Mouse (Mus musculus): ENCODE results near the gene Prf1.

Gene Prf1

GRCm38 (mm10) chr10:61290016-61290415, 7.6 kb upstream of the Prf1 start:
- DNase-seq: no peak

DNA sequence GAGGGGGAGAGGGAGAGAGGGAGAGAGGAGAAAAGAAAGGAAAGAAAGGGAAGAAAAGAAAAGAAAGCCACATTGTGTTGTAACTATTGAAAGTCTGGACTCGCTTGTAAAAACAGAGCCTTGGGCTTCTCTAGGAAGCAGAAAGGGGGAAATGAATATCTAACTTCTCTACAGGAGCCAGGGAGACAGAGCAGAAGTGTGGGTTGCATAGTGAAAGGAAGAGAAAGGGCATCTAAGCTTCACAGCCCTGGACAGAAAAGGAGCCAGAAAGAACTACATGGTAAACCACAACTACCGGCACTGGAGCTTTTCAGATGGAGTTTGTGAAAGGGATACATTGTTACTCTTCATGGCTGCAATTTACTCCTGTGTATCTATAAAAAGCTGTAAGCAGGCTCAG, 7.2 kb upstream of the Prf1 start:
- DNase-seq: no peak

- DNase-seq: no peak
Measured at GRCm38 (mm10) chr10:61294242-61294641, 3.4 kb upstream of the Prf1 start.

- DNase-seq: no peak
Measured at GRCm38 (mm10) chr10:61296713-61297445, 754 bp upstream of the Prf1 start.

DNA sequence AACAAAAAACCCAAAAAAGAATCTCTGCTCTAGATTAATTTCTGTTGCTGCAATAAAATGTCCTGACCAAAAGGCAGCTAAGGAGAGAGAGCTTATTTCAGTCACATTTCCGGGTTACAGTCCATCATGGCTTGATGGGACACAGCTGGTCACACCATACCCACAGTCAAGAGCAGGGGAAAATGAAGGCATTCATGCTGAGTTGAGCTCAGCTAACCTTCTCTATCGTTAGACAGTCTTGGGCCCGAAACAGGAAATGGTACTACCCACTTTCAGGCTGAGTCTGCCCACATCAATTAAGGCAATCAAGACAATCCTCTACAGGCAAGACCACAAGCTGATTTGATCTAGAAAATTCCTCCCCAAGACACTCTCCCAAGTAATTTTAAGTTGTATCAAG, 3.4 kb downstream of the Prf1 start:
- no peak for DNase-seq

DNA sequence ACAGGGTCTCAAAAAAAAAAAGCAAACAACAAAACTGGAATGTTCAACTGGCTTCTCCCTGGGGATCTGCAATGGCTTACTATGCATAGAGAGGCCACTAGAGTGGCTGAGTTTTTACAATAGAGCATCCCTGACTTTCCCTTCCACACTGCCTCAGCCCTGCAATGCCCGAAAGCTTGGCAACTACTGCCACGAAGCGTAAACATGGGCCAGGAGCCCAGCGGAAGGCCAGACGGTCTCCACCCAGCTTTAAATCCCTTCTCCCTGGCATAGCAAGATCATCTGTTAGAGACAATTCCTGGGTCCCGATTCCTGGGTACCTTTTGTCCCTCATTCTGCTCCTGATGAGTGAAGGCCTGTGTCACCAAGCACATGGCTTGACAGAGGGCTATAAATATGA, 6.4 kb downstream of the Prf1 start:
- DNase-seq: no peak

DNA sequence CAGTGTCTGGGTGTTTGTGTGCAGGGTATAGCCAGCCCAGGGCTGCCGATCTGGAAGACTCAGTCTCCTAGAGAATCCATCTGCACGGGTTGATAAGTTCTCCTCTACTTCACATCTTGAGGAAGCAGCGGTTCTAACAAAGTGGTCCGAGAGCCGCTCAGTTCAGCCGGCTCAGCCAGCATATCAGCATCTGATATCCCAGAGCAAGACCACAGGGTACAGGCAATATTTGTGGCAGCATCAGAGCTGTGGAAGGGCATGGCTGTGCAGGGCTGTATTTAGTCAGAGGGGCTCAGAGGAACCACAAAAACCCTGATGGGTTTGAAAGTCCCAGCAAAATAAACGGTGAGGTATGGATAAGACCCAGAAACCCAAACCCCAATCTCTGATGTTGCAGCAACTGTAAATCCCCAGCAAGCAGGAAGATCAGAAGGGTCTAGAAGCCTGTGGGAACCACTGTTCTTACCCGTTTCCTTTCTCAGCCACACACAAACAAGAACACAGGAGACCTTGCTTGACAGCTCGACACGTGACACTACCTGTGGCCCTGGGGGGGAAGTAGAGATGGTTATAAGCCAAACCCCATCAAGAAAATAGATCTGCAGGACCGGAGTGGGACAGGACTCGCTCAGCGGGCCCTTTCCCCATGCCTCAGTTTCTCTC, 8.4 kb downstream of the Prf1 start:
- no peak for DNase-seq

- DNase-seq: peak; percentile 45
Measured at GRCm38 (mm10) chr10:61308706-61309320, 11.2 kb downstream of the Prf1 start.

DNA sequence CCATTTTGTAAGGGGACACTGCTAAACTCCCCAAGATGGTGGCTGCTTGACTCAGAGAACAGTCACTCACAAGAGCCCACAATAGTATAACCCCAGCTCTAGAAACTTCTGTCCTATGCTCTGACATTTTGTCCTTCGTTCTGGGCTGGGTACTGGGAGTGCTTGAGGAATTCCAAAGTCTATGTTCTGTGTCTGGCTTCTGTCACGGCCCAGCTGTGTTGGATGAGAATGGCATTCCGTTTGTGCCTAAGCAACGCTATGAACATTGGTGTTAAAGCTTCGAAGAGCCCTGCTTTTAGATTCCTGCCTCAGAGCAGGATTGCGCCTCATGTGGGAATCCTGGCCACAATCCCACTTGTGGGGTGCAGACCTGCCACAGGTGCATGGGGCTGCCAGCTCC, 14.5 kb downstream of the Prf1 start:
- DNase-seq: no peak

DNA sequence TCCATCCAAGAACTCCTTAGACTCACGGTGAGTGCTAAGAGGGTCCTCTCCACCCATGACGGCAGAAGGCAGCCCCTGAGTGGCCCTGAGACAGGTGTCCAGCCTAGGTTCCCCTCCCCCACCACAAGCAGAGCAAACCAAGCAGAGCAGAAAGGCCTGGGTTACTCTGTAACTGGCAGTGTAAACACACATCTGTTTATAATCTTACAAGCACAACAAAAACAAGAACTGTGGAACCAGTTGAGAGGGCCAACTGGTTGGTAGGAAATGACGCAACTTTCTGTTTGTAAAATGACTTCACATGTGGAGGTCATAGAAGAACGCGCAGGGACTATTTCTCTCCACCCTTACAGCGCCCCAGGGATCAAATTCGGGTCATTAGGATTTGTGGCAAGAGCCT, 15.1 kb downstream of the Prf1 start:
- DNase-seq: no peak

GRCm38 (mm10) chr10:61313750-61314149, 16.1 kb downstream of the Prf1 start:
- no peak for DNase-seq

GRCm38 (mm10) chr10:61315324-61315880, 17.8 kb downstream of the Prf1 start:
- no peak for DNase-seq

DNA sequence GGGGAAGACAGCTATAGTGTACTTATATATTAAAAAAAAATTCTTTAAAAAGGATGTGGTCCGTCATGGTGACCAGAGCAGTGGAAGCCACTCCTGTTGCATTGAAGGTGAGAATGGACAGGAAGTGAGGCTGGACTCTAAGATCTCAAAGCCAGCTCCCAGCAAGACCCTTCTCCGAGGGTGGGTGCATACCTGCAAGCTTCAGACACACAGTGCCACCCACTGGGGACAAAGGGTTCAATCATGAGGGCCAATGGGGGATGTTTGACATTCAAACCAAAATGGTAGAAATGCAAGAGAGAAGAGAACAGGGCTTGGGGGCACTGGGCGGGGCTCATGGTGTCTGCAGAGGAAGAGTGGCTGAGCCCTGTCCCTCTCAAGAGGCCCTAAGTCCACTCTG, 20.9 kb downstream of the Prf1 start:
- DNase-seq: no peak

DNA sequence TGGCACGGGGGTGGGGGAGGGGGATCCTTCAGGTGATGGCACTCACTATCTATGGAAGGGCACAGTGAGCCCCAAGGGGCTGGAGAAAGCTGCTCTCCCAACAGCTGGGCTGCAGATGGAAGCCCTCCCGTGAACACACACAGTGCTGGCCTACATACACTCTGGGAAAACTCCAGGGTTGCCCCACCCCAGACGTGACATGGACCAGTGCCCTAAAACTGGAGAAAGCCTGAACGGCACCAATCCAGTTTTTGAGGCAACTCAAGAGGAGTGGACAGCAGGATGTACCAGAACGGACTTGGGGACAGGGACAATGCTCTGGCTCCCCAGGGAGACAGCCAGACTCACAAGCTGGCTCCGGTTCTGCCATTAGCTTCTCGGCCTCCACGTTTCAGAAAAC, 27.1 kb downstream of the Prf1 start:
- no peak for DNase-seq

DNA sequence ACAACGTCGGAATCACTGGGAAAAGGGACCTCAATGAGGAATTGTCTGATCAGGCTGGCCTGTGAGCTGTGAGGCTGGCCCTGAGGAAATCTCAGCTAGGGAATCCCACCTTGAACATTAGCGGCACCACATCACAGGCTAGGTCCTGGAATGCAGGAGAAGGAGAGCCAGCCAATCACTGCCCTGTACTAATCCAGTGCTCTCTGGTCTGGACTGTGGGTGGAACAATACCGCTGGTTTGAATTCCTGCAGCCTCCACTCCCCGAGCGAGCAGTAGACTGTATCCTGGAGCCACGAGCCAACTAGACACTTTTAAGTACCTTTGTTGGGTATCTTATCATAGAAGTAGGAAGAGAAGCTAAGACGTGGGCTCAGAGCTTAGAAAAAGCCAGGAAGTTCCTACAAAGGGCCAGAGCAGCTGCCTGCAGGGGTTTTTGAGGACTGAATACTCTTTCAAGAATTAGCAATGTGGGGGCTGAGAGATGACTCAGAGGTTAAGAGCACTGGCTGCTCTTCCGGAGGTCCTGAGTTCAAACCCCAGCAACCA, 28.2 kb downstream of the Prf1 start:
- no peak for DNase-seq

DNA sequence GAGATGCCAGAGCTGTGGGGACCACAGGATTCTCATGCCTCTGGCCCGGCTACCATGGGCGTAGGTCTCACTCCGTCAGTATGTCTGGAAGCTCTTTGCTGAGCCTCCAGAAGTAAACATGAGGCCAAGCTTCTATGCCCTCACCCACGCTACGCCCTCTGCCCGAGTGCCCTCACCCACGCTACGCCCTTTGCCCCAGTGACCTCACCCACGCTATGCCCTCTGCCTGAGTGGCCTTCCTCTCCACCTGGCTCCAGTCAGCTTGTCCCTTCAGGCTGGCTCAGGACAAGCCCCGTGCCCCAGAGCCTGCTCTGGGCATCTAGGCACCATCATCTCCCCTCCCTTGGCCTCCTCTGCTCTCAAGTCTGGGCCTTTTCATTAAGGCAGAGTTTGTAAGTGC, 29.9 kb downstream of the Prf1 start:
- no peak for DNase-seq

DNA sequence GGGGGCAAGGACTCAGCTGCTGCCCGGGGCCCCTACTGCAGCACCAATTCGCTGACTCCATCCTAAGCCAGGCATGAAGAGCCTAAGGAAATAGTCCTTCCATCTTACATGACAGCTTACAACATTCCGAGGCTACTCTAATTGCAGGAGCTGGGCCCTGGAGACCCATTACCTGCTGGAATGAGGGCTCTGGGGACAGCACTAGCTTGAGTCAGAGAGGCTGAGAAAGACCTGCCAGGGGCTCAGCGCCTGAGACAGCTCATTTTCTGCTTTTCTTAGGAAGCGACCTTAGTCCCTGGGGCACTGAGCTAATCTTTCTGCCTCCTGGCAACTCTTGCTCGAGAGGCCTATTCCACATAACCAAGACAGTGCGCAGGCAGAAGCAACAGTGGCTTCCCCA, 31.3 kb downstream of the Prf1 start:
- DNase-seq: no peak

- no peak for DNase-seq
Measured at GRCm38 (mm10) chr10:61331046-61331445, 33.4 kb downstream of the Prf1 start.

DNA sequence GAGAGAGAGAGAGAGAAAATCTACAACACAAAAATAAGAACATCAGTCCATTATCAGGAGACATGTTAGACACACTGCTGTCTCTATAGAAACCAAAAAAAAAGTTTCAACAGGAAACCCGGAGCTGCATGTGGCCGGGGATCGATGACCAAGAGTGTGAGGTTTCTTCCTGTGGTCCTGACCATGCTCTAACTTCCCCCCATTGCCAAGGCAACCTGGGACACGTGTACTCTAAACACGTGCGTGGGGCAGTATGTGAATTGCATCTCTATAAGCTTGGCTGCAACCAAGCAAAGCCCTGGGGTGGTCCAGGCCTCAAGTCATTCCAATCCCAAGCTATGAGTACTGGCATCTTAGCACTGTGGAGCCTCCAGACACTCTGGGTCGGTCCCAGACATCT, 36.9 kb downstream of the Prf1 start:
- no peak for DNase-seq

GRCm38 (mm10) chr10:61336137-61336536, 38.5 kb downstream of the Prf1 start:
- DNase-seq: peak; percentile 93

DNA sequence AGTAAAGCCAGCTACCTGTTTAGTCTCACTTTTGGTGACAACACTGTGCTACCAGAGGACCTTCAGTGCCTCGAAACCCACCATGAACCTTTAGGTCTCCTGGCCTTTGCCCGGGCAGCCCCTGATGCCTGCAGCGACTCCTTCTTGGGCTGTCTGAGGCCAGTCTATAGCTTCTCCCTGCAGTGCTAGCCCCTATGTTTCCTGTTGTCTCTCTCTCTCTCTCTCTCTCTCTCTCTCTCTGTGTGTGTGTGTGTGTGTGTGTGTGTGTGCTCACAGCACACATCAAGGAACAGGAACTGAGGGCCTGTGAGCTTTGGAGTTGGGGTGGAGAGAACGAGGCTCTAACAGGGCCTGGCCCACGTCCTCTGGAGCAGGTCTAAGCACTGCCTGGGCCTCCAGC, 39.0 kb downstream of the Prf1 start:
- DNase-seq: no peak

- DNase-seq: no peak
Measured at GRCm38 (mm10) chr10:61337665-61338064, 40.0 kb downstream of the Prf1 start.

- no peak for DNase-seq
Measured at GRCm38 (mm10) chr10:61339216-61339615, 41.6 kb downstream of the Prf1 start.

DNA sequence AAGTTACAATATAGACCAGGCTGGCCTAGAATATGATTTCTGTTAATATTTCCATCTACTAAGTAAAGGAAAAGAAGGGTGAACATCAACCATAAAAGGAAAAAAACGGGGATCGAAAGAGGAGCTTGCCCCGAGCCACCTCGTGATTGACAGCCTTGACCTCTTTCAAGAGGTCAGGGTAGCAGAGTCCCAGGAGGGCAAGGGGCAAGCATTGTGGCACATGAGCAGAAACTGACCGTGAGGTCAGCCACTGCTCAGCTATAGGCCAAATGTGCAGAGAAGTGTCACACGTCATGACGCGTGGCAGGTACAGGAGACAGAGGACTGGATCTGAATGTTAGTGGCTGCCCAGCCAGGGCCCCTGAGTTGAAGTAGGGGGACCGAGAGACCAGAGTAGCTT, 42.6 kb downstream of the Prf1 start:
- no peak for DNase-seq

Measured in embryo, embryonic 11 days (tissue).